Mouse (Mus musculus): Measurements from ENCODE around the gene 1700029H14Rik.
A peak's percentile ranks its signal among the peaks of the same experiment; 100 is the strongest.

1700029H14Rik gene

DNA sequence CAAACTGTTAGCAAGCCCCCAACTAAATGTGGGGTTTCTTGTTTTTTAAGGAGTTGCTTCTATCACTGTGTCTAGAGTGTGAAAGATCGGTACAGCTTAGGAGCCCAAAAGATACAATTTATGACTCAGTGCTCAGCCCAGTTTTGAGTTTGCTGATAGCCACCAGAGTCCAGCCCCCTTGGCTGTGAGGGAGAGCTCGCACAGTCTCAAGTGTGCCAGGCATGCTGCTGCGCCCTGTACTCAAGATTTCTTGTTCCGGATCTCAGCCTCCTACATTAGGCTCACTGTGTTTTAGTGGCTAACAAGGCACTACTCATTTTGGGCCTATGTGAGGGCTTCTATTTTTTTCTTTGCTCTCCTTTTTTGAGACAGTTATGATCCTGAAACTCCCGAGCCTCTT, 22.1 kb downstream of the 1700029H14Rik start:
- DNase-seq, result no peak

DNA sequence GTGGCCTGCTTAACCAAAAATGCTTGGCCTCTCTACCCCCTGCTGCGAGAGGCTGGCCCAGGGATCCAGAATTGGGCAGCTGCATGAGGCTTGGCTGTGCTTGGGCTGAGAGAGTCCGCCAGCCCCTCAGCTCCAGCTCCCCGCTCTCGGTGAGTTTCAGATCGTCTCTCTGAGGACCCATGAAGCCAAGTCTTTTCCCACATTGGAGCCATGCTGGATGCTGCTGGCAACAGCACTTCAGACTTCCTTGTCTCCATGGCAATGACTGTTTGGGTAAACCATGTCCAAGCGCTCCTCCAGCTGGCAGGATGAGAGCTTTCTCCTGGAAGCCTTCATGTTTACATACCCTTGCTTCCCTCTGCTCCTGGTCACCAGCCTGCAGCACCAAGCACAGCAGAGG, 23.4 kb downstream of the 1700029H14Rik start:
- DNase-seq, result no peak

DNA sequence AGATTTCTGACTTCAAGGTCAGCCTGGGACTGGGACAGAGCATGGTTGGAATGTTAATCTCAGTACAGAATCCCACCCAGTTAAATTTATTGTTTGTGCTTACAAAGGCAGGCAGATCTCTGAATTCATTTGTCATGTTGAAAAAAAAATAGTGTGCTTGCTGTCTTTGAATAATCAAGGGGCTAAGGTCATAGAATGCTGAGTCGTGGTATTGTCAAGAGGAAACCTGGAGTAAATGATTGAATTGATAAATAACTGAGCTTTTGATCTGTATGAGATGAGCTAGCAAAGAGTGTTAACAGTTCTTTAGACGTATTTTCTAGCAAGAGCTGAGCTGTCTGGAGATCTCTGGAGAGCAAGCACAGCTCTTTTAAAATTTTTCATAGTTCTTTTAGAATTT, 25.2 kb downstream of the 1700029H14Rik start:
- DNase-seq, result no peak

DNA sequence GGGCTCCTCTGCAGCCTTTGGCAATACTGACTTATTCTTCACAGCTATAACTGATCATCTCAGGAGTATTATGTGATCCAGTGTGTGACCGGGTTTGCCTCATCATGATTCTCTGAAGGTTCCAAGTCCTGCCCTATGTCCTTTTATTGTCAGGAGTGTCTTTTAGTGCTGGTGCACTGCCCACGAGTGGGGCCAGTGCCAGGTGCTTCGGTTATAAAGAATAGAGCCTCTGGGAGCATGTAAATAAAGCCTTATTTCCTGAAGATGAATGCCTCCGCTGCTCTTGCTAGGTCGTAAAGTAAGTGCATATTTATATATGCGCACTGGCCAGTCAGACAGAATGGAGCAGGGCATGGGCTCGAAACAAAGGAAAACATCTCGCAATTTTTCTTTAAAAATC, 29.1 kb downstream of the 1700029H14Rik start:
- DNase-seq, result no peak

DNA sequence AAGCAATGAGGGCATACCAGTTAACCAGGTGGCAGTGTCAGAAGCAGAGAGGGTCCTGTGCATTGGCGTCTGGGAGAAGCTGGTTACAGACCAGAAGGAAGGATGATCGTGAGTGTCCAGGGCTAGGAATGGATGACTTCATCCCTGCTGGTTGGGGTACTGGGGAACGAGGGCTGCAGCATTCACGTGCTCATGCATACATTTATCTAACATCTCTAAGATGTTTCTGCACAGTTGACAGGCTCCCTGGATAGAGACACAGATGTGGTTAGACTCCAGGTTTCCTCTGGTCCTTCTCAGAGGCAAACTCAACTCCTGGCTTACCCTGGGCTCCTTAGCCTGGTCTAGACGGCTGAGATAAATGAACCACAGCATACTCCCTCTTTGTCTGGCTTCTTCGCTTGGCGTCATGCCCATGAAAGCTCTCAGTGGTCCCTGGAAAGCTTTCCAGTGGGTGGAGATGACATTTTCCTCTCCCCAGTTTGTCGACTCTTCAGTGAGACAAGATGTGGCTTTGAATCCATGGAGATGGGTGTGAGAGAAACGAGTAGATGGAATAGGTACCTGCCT, 30.6 kb downstream of the 1700029H14Rik start:
- DNase-seq, result peak; percentile 18

DNA sequence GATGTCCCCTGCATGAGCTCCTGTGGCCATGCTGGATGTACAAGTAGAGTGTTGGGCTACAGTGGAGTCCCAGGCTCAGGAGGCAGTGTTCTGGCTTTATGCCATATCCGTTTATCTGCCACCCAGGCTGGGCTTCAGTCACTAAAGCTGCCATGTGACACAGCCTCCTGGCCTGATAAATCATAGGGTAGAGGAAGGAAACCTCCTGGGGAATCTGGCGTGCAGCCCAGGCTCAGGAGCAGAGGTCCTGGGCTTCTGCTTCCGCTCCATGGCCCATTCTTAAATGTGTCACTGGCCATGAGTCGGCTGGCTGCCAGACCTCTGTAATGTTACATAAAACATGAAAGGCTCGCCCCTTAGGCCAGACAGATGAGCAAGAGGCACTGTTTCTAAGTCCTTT, 31.3 kb downstream of the 1700029H14Rik start:
- peak; percentile 47 for DNase-seq

DNA sequence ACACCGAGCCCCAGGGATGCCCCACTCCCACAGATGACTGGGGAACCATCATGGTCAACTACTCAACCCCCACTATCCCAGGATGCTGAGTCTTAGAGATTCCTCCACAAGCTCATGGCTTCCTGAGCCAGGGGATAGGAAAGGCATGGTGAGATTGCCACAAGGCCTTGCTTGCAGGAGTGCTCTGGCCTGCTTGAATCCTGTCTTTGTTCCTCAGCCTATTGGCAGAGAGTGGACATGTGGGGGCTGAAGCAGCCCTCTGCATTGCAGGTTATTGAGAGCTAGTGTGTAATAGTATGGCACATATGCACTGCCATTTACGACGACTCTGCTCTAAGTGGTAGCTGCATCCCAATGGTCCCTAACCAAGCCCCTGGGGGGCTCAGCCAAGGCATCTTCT, 31.9 kb downstream of the 1700029H14Rik start:
- DNase-seq, result no peak

DNA sequence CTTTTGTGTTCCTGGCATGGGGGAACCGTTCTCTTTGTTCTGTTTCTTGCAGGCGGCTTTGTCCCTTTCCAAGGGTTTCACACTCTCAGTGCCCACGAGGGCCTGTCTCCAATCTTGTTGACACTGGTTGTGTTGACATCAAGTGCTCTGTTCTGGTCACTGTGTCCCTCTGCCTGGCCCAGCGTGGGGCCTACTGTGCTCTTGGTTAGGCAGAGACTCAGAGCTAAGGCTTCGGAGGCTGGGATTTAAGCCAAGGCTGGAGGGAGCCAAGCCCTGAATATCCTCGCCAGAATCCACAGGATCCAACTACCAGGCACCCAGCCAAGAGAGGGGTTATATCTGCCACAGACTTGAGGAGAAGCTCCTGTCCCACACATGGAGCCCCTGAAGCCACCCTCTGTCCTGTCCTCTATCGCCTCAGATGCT, 32.4 kb downstream of the 1700029H14Rik start:
- peak; percentile 22 for DNase-seq

DNA sequence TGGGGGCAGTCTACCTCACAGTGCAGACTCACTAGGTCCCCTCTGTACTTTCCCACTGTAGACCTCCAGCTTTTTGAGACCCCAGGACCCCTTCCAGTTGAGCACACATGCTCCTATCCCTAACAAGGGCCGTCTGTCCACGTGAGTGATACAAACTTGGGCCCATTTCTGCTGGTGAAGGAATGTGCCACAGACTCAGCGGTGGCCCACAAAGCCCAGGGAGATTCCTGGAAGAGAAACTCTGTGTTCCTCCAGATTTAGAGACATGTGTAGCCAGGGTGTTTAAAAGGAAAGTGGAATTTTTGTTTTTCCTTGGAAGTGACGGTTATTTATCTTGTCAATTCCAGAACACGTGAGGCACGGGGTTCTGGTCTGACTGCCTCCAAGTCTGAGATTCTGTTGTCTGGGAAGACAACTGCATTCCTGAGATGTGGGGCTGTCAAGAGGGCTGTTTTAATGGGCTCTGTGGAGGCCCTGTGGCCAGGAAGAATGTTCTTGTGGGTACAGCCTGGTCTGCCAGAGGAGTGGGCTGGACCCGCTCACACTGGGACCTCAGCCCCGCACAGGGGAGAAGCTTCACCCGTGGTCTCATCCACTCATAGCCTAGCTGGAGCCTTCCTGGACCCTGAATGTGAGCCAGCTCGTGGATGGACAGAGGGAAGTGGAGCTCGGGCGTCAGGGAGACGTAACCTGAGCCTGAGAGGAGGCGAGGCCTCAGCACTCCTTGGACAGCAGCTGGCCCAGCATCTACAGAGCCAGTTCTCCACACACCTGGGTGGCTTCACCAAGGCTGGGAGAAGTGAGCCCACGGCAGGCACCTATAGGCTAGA, 33.0 kb downstream of the 1700029H14Rik start:
- no peak for DNase-seq

DNA sequence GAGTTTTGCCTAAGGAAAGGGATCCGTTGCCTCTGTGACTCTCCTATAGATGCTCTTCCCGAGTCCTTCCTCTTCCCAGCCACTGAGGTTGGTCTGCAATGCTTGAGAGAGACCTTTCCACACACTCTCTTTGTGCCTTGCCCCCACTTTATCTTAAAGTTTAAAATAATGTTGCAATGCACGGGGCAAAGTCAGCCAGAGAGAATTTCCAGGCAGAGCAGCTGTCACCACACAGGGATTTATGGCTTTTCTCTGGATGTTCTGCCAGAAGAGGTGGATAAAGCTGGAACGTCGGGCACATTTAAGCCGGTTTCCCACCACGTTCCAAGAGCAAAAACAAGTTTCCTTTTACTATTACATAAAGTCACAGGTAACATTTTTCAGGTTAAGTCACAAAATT, 40.9 kb downstream of the 1700029H14Rik start:
- DNase-seq, result no peak

DNA sequence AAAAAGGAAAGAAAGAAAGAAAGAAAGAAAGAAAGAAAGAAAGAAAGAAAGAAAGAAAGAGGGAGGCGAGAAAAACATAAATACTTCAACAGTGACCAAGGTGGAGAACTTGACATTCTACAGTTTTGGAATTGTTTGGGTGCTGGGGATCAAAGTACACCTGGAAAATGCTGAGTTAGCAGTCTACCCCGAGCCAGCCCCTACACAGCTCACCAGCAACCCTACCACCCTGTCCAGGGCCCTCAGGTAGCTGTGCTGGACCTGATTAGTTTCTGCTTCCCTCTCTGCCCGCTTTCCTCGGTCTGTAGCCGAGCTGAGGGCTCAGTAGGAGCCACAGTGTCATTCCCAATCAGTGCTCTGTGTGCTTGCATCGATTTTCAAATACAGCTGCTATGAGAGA, 41.9 kb downstream of the 1700029H14Rik start:
- no peak for DNase-seq

DNA sequence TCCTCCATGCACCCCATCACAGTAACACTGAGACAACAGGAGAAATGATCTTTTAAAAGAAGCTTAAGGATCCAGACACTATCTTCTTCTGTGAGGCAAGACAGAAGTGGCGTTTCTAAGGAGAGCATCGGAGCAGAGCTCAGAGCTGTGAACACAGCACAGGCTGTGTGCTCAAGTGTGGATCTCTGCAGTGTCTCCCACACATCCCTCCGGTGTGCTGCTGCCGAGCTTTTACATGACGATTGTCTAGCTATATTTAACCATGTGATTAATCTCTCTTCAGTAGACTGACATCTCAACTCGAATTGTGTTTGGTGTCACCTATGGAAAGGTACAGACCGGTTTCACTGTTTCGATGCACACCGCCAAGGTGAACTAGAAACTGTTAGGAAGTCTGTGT, 42.8 kb downstream of the 1700029H14Rik start:
- no peak for DNase-seq

DNA sequence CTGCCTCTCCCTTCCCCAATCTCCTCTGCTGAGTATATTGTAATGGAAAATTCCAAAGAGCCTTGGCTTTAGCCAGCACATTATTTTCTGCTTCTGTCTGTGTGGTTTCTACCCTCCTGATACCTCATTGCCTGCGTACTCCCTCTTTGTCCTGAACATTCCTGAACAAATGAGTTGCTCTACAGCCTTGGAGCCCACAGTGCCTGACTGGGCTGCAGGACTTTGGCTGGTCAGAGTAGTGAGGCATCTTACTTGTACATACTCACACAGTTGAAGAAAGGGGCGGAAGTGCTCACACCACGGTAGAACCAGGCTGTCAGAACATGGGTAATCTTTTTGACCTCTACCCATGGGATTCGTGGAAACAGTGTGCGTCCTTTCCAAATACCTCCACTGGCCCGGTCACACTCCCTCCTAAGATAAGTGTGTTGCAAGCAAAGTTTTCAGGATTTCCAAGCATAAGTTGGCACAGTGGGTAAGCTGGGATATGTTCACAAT, 44.9 kb downstream of the 1700029H14Rik start:
- DNase-seq, result no peak

DNA sequence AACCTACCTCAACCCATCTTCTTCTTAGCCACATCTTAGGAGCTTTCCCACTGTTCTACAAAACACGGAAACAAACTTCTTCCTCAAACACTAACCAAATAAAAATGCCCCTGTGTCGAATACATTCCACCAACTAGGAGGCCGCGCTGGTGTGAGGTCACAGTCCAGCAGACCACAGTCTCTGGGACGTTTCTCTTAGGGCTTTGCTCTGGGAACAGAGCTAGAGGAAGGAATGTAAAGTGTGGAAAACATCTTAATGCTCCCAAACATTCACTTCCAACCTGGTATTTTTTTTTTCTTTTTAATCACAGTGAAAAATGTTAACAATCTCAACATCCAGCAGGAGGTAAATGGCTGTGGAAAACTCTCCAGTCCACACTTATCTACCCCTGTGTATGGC, 45.5 kb downstream of the 1700029H14Rik start:
- no peak for DNase-seq

DNA sequence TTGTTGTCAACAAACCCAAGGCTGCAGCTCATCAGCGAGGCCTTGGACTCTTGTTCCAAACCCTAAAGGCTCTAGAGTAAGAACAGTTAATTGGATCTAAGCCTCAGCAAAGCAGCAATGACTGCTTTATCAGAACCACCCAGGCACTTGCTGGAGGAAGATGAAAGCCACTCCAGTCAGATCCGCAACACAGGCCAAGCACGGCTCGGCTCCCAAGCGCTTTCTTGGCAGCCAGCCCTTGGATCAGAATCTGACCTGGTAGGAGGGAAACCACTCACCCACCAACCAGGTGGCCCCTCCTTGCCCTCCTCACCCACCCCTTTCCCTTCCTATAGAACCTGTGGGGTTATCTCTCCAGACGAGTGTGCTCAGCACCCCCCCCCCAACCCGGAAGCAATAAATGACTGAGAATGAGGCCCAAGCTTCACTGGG, 46.2 kb downstream of the 1700029H14Rik start:
- DNase-seq, result no peak

DNA sequence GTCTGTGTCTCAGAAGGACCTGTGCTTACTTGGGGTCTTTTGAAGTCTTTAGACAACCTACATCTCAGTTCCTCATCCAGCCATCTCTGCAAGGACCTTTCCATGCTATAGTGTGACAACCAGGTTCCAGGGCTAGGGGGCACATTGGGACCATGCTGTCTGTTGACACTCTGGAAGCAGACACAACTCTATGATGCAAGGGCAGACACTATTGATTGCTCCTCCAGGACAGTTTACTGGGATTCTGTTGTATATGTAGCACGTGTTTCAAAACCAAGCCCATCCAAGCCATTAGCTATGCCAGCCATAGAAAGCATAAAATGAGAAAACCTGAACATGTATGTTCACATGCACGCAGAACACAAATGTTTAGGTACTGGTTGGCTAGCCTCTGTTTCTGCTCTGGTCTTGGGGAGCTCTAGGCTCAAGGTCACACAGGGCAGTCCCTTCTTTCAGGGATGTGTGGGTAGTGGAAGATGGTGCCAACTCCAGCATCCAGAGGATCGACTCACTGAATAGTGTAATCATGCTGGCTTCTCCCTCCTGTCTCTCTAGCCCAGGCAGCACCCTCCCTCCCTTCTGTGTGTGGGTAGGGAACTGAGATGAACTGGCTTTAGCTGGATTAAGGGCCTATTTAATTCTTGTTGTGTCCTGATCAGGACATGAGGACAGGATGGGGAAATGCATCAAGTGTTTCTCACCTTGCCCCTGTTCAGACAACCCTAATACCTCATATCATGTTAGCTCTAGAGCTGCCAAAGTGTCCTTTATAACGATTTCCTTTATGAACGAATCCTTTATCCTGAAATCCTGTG, 48.5 kb downstream of the 1700029H14Rik start:
- DNase-seq, result no peak

DNA sequence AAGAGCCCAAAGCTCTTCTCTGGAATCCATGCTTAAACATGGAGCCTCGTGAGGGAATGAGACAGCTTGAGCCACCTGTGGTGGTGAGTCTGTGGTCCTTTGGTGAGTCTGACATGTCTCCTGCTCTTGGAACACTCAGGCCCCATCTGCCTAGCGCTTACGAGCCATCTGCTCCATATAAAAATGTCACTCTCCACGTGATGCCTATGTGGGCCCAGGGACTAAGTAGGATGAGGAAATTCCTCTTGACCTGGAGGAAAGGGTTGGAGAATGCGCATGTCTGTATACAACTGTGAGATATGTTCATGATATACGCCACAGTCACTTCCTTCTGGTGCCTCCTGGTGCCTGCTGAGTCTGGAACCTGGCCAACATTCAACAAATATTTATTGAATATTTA, 49.6 kb downstream of the 1700029H14Rik start:
- DNase-seq, result no peak

DNA sequence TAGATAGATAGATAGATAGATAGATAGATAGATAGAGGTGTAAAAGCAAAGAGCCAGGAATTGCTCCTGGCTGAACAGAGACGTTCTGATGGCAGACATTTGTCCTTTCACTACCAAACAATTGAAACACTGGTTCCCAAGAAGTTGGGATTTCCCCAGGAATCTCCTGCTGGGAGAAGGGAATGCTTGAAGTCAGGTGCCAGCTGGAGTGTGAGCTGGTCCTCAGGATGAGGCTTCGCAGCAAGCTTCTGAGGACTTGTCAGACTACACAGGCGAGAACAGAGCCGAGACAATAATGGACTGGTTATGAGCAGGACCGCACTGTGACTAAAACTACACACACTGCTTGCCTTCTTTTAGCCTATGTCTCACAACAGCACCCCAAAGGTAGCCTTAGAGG, 50.2 kb downstream of the 1700029H14Rik start:
- DNase-seq, result no peak

DNA sequence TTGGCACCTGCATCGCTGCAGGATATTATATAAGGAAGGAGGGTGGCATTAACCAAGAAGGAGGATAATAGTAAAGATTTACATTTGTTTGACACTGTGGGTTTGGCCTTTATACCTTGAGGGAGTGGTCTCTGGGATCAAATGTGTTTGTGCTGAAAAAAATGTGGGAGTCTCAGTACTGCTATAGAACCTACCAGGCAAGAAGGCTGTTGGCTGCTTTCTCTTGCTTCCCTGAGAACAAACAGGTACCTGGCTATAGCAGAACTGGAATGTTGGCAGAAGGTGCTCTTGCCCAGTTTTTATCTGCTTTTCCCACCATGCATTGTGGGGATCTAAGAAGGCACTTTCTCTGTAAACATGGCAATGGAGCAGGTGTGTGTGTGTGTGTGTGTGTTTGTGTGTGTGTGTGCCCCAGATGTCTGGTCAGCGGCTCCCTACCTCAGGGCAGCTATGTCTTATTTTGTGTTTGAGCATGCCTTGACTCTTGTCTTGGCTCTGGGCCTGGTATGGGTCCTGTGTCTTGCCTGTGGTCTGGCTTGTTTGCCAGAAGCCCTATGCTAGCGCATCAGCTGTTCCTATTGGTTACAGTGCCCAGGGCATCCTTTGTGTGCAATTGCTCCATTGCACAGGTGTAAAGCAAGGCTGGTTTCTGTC, 54.9 kb downstream of the 1700029H14Rik start:
- DNase-seq, result no peak

DNA sequence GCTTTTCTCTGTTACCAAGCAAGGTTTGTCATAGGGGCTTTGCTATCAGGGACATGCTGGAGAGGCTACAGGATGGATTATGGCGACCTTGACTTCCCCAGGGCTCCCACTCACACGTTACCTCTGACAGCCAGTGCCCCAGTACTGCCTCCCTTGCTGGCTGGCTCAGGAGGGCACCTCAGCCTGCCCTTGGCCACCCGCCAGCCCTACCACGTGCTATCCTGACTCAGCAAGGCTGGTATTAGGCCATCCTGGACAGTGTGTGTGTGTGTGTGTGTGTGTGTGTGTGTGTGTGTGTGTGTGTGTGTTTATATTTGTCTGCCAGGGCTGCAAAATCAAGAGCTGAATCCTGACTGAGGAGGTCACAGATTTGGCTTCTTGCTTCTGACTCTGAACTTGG, 55.4 kb downstream of the 1700029H14Rik start:
- peak; percentile 19 for DNase-seq

DNA sequence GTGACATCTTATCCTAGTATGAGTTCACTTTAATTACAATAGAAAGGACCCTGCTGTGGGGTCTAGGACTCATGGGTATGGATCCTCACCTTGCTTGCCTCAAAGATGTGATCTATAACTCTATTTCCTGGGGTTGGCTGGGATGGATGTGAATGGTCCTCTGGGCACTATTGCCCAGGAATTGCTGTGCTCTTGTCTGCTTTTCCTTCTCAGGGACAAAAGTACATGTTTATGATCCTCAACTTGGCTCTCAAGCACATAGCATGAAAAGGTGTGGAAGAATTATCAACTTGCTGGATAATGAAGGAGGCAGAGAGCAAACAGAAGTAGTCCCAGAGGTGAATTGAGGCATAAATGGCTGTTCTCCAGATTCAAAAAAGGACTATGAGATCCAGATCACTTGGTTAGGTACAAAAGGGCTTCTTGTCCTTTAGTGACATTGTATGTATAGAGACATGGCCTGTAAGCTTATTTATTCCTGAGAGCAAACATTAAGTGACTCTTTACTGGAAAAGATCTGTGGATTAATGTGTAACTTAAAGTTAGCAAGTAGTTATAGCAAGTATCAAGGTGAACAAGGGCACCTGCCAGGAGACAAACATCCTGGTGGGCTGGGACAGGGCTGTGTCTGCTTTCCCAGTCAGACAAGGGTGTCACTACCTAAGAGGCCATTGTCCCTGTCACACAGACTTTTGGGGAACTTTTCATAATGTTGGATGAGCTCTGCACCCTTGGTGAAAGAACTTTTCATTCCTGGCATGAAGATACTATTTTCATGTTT, 57.2 kb downstream of the 1700029H14Rik start:
- no peak for DNase-seq

DNA sequence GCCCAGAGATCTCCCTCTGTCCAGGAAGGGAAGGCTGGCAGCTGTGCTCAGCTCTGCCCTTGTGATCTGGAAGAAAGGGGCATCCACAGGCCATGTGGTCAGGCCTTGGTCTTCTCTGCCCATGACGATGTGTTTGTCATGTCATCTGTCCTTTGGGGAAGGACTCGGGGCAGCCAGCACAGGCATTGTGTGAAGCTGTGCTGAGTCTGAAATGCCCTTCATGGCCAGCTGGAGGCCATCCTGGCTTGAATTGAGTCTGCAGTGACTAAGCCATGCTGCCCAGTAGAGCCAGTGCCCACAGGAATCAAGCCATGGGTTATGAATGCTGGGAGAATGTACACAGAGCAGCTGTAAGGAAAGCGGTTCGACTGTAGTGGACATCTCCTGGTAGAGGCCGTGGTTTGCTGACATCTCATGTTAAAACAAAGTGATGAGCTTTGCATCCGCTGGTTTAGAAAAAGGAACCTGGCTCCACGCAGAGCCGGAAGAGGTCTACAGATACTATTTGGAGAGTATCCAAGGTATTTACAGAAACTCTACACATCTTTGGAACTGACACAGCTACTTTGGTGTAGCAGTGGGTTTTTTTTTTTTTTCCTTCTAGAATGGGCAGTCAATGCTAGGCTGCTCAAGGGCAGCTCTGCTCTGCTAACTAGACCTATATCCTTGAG, 58.2 kb downstream of the 1700029H14Rik start:
- DNase-seq, result no peak
